Mouse (Mus musculus) heart, adult 2 months (tissue): Measurements from ENCODE around the gene Zfand6.

Experiments
- CTCF ChIP-seq: fragments of 200-600 bp; IDR thresholded peaks from 2 replicates; pipeline ENCODE4 v1.8.1; 2022; ENCODE audit warnings: antibody characterized with exemption, mild to moderate bottlenecking, moderate library complexity
- EP300 ChIP-seq: fragments of 200-500 bp; IDR thresholded peaks from 2 replicates; pipeline ENCODE4 v1.6.1; 2011; ENCODE audit warnings: low read depth, low read length, control low read depth; ENCODE audit not compliant: insufficient read depth
- POLR2A ChIP-seq: fragments of 200-500 bp; IDR thresholded peaks from 2 replicates; pipeline ENCODE4 v1.6.1; 2011; ENCODE audit warnings: mild to moderate bottlenecking, low read depth, low read length, control low read depth; ENCODE audit not compliant: insufficient read depth

DNA sequence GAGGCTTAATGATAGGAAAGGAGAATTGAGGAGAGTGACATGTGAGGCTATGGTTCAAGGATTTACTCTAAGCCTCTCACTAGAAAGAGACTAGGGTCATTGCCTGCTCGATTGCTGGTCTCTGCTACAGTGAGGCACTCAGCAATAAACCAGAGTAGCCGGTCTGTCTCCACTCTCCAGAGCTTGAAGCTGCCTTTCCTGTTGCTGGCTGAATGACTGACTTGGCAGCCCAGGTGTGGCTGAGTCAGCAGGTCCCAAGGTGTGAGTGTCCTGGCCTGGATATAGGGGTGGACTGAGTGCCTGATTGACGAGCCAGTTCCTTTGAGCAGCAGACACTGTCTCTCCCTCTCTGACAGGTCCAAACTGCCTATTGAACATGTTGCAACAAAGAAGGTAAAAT is 41.3 kb upstream of the Zfand6 start:
- TF ChIP-seq CTCF: no peak
- no peak for TF ChIP-seq POLR2A
- TF ChIP-seq EP300: no peak
